Mouse (Mus musculus) CH12.LX (cell line): Measurements from ENCODE around the gene Mageb16. TPM values are rescaled to one million over a fixed set of nuclear protein-coding genes. Genes with fewer than 3 reads are reported as not detected.

Experiments used
- polyA plus RNA-seq: library from polyadenylated mRNA; unstranded; fragments of >175 nt; gene quantifications from 2 replicates; pipeline ENCODE4 v1.2.1, GENCODE M21; 2012; ENCODE audit warnings: low read depth; ENCODE audit not compliant: insufficient read length
- total RNA-seq, 2 experiments: library from RNA; depleted of rRNA; stranded (reverse); fragments of 300-350 nt in 1 of 2; fragments of >200 nt in 1 of 2; gene quantifications; 2 replicates each; pipeline ENCODE4 v1.2.3; 2012 to 2014

The Mageb16 gene
- total and polyA plus RNA-seq, 3 experiments = not detected

Other genes starting within 250 kb of the Mageb16 start
- not detected in 2 replicates for gene Gm7173, start 154.2 kb downstream of the Mageb16 start, total RNA-seq (2012; rRNA removed)
- not detected in 2 replicates for gene Gm7173, start 154.2 kb downstream of the Mageb16 start, total RNA-seq (2014; rRNA removed)
- not detected in 2 replicates for gene Gm7173, start 154.2 kb downstream of the Mageb16 start, polyA plus RNA-seq